7 mouse cellular contexts compared by ENCODE assay signal in genomic region chr16:8424161-8424970, GRCm38 (mm10). TPM values are rescaled to one million over a fixed set of nuclear protein-coding genes. Genes with fewer than 3 reads are reported as not detected.
DNase-seq lines count a peak whose midpoint lies in the region; ATAC-seq lines count a peak whose summit lies in the region.

No protein-coding gene starts in this region.

- no peaks in the 10 kb centered on the region for H3K36me3 ChIP-seq in liver, embryonic 11.5 days (ENCODE audit: control insufficient read depth, insufficient read depth, low read length)
- no peaks in the 10 kb centered on the region for H3K36me3 ChIP-seq in forebrain, embryonic 14.5 days (ENCODE audit: control insufficient read depth, insufficient read depth, low read length)
- no peaks in the 10 kb centered on the region for H3K36me3 ChIP-seq in midbrain, embryonic 14.5 days (ENCODE audit: control insufficient read depth, insufficient read depth, low read length)

- H3K9me3 ChIP-seq in liver, embryonic 11.5 days (ENCODE audit: control insufficient read depth, low read length): no peaks in the 10 kb centered on the region
- H3K9me3 ChIP-seq in forebrain, embryonic 14.5 days (replicated peaks; ENCODE audit: control insufficient read depth, low read length): no peaks in the 10 kb centered on the region
- no peaks in the 10 kb centered on the region for H3K9me3 ChIP-seq in midbrain, embryonic 14.5 days (ENCODE audit: control insufficient read depth, low read length)

- H3K4me3 ChIP-seq in liver, embryonic 11.5 days (ENCODE audit: low read depth, low read length): peak overlapping the region; percentile 34
- H3K4me3 ChIP-seq in forebrain, embryonic 14.5 days (ENCODE audit: low read depth, low read length): peak overlapping the region; percentile 17
- H3K4me3 ChIP-seq in midbrain, embryonic 14.5 days (replicated peaks; ENCODE audit: low read depth, low read length): peak overlapping the region; percentile 36

- H3K4me1 ChIP-seq in liver, embryonic 11.5 days (replicated peaks; ENCODE audit: control insufficient read depth, insufficient read depth, low read length): no peaks in the 10 kb centered on the region
- no peaks in the 10 kb centered on the region for H3K4me1 ChIP-seq in forebrain, embryonic 14.5 days (ENCODE audit: control insufficient read depth, insufficient read depth, low read length)
- peaks cover 4% of the 10 kb centered on the region; the same call in 1 of the 2 replicates for H3K4me1 ChIP-seq in midbrain, embryonic 14.5 days (ENCODE audit: control insufficient read depth, insufficient read depth, low read length)

- H3K4me2 ChIP-seq in liver, embryonic 11.5 days: peak overlapping the region; percentile 49
- H3K4me2 ChIP-seq in forebrain, embryonic 14.5 days (ENCODE audit: low read length): peak overlapping the region; percentile 49
- H3K4me2 ChIP-seq in midbrain, embryonic 14.5 days (ENCODE audit: low read length): peak overlapping the region; percentile 71

- peaks cover 44% of the 10 kb centered on the region for H3K27me3 ChIP-seq in liver, embryonic 11.5 days (replicated peaks; ENCODE audit: control insufficient read depth, insufficient read depth, low read length)
- H3K27me3 ChIP-seq in forebrain, embryonic 14.5 days (replicated peaks; ENCODE audit: control insufficient read depth, insufficient read depth, low read length): peaks cover 34% of the 10 kb centered on the region
- H3K27me3 ChIP-seq in midbrain, embryonic 14.5 days (ENCODE audit: control insufficient read depth, insufficient read depth, low read length): peaks cover 38% of the 10 kb centered on the region

- H3K27ac ChIP-seq in liver, embryonic 11.5 days (ENCODE audit: low read depth, low read length): no peak overlapping the region
- H3K27ac ChIP-seq in forebrain, embryonic 14.5 days (ENCODE audit: low read depth, low read length): no peak overlapping the region
- H3K27ac ChIP-seq in midbrain, embryonic 14.5 days (replicated peaks; ENCODE audit: low read depth, low read length): no peak overlapping the region

- DNase-seq in liver, embryonic 11.5 days (ENCODE audit: low spot score): peak; percentile 30
- DNase-seq in liver (no peak), MN1 (ENCODE audit: low spot score) (no peak)
- no peak for DNase-seq in forebrain, embryonic 14.5 days (ENCODE audit: low spot score)
- peak; percentile 17 for DNase-seq in layer of hippocampus, adult 9-10 months (ENCODE audit: low spot score)
- DNase-seq in midbrain, embryonic 14.5 days: peak; percentile 38
- no peak for DNase-seq in cerebellum, adult 8-10 months

- 7% methylated on average over 43 of the region's 43 CpGs for WGBS in liver, embryonic 11.5 days
- WGBS in forebrain, embryonic 14.5 days: 5% methylated on average over 43 of the region's 43 CpGs
- 3% methylated on average over 43 of the region's 43 CpGs for WGBS in midbrain, embryonic 14.5 days

- H3K9ac ChIP-seq in liver, embryonic 11.5 days (ENCODE audit: low read depth, low read length): no peak overlapping the region
- H3K9ac ChIP-seq in forebrain, embryonic 14.5 days (ENCODE audit: low read length): peak overlapping the region; percentile 33; the same call in 1 of the 2 replicates
- H3K9ac ChIP-seq in midbrain, embryonic 14.5 days (replicated peaks; ENCODE audit: low read length): peak overlapping the region; percentile 31

- no peak for ATAC-seq in liver, embryonic 11.5 days (replicated peaks; ENCODE audit: low FRiP score)
- ATAC-seq in forebrain, embryonic 14.5 days: no peak
- ATAC-seq in midbrain, embryonic 14.5 days (ENCODE audit: low FRiP score, low TSS enrichment): no peak

RNA-seq across cellular contexts. Expression of gene Tmem114, which starts 0.6 kb away (rescaled TPM):
- not detected in 2 replicates for polyA plus RNA-seq in liver, embryonic 11.5 days (2014; fragmentation: Nextera tagmentation; extraction: Ambion mirVana)
- polyA plus RNA-seq in forebrain, embryonic 14.5 days (2014; fragmentation: Nextera tagmentation; extraction: Ambion mirVana): not detected in 2 replicates
- polyA plus RNA-seq in midbrain, embryonic 14.5 days (2014; fragmentation: Nextera tagmentation; extraction: Ambion mirVana): not detected in 2 replicates

RNA-seq across cellular contexts. Expression of gene Mettl22, which starts 46.2 kb away (rescaled TPM):
- 21.3 and 22.3 TPM in 2 replicates for polyA plus RNA-seq in liver, embryonic 11.5 days (2014; fragmentation: Nextera tagmentation; extraction: Ambion mirVana)
- 43.9 and 48.6 TPM in 2 replicates for polyA plus RNA-seq in forebrain, embryonic 14.5 days (2014; fragmentation: Nextera tagmentation; extraction: Ambion mirVana)
- 44.4 and 73.1 TPM in 2 replicates for polyA plus RNA-seq in midbrain, embryonic 14.5 days (2014; fragmentation: Nextera tagmentation; extraction: Ambion mirVana)

Comparison
In these comparisons a context has a peak if more than half of its experiments do, and no peak if none do; other contexts are left out.
1. DNase-seq: peak in liver, embryonic 11.5 days (single experiment), layer of hippocampus, adult 9-10 months (single experiment) and midbrain, embryonic 14.5 days (single experiment); none in liver (single experiment), forebrain, embryonic 14.5 days (single experiment), MN1 (single experiment) and cerebellum, adult 8-10 months (single experiment).
2. Peak in every context shown above with its lines, with median percentiles within 50 percentile points of each other: H3K4me2 ChIP-seq and H3K4me3 ChIP-seq.